Mouse (Mus musculus): ENCODE data around the gene Pde4dip. TPM values are rescaled to one million over a fixed set of nuclear protein-coding genes. Genes with fewer than 3 reads are reported as not detected.
A peak's percentile ranks its signal among the peaks of the same experiment; 100 is the strongest.

Gene Pde4dip
- total RNA-seq, 2 experiments from 2014 or later, result 223 to 235 TPM

DNA sequence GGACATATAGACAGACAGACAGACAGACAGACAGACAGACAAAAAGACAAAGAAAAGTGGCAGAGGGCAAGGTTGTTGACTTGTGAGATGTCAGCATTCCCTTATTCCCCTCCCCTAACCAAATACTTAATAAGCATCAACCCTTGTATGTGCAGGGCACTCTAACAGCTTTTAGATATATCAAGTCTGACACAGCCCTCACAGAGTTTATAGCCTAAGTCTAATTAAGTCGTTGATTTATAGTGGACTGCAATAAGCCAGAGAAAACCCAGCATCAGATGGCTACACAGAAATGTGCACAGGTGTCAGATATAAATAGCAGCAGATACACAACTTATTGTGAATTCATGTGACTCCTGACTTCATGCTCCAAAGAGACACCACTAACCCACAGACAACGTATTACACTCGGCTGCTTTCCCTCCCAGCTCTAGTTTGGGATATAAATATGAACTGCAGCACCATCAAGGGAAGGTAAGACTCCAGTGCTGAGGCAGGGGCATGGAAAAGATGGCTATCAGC is 87.3 kb downstream of the Pde4dip start:
- no peak for DNase-seq

DNA sequence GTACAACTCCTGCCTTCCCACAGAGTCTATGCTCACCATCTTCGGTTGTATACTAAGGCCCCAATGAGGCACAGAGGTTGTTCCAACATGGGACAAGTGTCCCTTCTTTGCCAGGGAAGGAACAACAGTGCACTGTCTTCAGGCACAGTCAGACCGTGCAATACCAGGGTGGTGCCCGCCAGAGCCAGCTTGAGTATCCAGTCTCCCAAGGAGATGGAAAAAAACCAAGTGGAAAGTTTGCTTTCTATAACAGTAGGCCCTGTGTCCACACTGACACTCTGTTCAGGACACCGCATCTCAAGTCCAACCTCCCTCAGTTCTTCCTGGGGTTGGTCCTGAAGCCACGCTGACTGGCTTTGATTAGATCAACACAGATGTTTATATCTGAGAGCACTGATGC is 87.8 kb downstream of the Pde4dip start:
- DNase-seq, result no peak

DNA sequence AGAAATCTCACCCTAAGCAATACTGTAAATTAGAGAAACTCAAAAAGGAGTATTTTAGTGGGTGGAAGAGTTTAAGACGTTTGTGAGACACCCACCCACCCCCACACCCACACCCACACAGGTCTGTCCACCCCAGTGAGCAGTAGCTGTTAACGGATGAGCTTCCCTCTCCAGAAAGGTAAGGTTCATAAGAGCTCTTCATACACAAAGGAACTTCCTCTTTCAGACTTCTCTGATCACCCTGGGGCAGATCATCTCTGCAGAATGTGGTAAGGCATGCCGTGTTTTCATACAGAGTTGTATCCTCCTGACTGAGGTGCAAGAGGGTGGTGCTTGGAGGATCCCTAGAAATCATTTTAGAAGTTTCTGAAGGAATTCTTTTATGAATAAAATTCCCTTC is 88.5 kb downstream of the Pde4dip start:
- no peak for DNase-seq

DNA sequence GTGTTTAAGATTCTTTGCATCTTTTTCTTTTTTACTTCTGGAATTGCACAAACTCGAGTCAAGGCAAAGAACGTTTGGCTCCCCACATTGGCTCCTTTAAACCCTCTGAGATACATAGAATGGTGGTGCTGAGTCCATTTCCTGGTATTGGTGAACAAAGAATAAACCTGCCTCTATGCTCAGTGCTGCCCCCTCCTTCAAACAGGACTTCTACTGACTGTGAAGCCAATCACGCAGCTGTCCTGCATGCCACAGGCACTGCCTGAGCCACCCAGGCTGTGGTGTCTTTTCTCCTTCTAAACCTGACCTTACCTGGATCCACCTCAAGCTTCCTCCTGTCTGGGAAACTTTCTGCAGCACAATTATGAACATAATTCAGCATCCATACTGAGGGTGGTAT is 89.2 kb downstream of the Pde4dip start:
- no peak for DNase-seq

DNA sequence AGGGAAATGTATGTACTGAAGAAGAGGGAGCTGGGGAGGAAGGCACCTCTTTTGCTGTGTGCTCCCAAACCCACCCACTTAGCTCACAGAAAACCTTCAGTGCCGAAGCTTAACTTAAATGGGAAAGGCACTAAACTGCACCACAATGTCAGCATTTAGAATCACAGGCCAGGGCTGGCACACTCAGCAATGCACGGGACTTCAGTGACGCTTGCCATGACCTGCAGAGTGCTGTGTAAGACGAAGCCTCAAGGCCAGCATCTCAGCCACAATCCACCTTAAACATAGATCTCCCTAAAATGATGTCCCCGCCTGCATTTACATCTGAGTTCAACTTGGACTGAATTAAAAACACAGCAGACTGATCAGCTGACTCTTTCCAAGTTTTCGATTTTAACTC is 91.1 kb downstream of the Pde4dip start:
- DNase-seq, result no peak

DNA sequence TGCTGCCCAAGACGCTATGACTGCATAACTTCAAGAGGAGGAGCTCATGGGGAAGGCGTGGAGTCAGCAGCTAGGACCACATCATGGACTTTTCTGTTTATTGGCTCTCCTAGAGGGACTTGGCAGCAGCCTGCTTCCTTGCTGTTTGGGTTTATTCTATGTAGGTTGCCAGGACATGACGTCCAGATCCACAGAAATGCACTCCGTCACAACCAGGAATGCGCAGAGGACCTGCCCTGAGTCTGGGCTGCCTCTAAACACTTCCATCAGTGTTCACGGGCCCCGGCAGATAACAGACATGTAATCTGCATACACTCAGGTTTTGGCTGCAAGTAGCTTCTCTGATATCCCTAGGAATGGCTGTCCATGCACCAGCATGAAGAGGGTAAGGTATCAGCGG is 94.5 kb downstream of the Pde4dip start:
- no peak for DNase-seq

DNA sequence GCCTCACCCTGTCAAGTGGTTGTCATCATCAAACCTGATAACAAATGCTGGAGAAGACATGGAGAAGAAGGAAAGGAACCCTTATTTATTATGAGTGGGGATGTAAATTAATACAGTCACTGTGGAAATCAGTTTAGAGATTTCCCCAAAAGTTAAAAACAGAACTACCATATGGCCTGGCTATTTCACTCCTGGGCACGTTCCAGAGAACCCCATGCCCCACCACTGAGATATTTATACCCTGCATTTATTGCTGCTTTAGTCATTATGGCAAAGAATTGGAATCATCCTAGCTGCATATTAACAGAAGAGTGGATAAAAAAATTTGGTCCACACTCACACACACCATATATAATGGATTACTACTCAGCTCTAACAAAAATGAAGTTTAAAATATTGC is 98.4 kb downstream of the Pde4dip start:
- no peak for DNase-seq

DNA sequence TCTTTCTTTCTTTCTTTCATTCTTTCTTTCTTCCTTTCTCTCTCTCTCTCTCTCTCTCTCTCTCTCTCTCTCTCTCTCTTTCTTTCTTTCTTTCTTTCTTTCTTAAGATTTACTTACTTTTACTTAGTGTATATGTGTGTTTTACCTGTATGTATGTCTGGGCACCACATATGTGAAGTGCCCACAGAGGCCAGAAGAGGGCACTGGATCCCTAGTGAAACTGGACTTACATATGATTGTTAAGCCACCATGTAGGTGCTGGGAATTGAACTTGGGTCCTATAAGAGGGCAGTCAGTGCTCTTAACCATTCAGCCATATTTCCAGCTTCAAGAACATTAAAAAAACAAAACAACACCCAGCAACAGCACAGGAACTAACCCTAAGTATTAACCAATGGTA is 99.2 kb downstream of the Pde4dip start:
- no peak for DNase-seq

DNA sequence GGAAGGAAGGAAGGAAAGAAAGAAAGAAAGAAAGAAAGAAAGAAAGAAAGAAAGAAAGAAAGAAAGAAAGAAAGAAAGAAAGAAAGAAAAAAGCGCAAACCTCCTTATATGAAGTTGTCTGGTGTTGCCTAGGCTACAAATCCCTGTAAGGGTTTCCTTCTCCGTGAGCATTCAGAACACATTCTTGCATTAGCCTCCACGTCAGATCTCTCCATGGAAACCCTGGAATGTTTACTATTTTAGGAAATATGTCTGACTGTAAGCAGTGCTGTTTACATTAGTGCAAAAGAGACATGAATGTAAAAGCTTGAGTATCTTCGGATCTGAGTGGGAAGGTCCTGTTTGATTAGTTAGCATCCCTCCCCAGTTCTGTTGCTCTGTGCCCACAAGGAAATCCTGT is 112.3 kb downstream of the Pde4dip start:
- no peak for DNase-seq

DNA sequence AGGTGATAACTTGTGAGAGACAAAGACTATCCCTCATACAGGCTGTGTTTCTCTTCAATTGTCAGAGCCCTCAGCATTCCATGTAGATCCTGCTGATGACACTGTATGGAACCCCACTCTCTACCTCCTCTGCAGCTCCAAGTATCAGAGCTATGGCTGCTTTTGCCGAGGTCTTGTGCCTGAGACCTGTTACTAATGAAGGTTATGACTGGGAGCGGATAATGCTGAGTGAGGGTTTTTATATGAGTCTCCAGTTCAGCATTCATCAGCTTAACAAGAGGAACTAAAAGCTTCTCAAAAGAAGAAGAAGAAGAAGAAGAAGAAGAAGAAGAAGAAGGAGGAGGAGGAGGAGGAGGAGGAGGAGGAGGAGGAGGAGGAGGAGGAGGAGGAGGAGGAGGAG is 112.8 kb downstream of the Pde4dip start:
- no peak for DNase-seq

DNA sequence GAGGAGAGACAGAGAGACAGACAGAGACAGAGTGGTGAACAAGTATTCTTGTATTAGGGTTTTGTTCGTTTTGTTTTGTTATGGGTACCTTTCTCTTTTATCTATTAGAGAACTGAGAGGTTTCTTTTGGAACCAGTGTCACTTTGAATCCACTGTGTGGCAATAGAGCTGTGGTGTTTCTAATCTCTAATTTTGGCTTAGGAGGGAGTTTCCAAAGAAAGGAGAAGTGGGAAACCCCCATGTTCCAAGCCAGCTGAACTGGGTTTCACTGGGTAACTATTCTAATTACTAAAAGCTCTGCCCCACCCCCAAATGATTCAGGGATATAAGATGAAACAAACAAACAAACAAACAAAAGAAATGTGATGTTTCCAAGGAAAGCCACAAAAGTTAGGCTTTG is 113.6 kb downstream of the Pde4dip start:
- DNase-seq, result no peak

DNA sequence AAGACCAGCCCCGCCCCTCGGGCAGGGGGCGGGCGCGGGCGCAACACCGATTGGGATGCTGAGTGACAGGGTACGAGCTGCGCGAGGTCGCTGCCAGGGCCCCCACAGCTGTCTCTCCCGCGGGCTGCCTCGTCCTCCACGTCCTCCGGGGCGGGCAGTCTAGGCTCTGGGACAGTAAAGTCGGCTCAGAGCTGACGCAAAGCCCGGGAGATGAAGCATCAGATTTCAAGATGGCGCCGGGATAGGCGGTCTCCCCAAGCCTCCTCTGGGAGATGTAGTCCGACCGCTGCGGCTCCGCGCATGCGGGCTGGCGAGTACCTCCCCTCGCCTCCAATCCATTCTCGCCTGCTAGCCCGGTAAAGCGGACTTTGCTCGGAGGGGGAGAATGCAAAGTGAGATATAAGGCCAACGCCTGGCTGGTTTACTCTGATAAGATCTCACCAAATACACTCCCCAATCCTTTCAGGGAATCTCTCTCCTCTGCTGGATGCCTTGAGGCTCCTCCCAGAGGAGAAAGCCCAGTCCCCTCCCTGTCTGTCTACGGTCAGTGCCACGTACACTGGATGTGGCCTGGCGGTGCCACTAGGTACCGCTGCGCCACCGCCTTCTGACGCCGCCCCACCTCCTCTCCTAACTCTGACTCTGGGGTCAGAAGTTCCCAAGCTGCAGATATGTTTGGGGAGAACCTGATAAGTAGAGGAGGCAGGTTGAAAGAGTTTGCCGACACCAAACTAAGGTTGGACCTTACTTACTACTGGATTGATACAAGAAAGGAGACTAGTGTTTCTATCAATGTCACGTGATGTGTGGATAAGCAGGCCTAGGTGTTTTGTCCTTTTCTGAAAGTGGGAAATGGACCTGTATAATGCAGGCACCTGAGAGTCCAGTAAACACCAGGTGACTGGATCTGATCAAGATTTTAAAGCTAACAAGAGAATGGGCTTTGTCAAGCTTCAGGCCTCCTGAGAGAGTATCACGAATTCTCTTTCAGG is 120.4 kb downstream of the Pde4dip start:
- peak; percentile 93 to 94 for DNase-seq

DNA sequence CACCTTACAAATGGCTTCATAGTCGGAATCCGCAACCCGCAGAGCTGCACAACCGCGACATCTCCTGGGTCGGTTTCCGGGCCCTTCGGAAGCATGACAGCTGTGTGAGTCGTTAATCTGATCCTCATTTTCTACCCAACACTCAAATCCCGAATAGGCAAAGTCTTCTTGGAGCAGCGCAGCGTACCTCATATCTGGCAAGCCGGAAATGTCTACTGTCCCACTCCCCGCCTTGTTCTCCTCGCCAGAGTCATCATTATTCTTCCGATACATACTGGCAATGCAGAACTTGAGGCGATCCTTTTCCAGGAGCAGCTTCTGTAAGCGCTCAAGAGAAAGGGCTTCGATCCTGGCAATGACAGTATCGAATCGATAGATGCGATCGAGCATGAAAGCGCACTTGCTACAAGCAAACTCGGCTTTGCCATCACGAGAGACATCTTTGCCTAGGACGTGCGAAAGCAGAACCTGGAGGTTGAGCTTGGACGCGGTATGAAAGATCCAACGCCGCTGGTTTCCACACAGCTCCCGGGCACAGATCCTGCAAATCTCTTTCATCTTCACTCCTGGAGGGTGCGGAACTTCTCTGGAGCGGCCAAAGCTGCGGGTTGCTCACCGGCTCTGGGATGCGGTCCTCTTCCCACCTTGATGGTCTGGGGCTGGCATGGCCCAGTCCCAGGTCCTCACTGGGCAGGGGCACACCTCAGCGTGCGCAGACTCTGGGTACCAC is 121.3 kb downstream of the Pde4dip start:
- DNase-seq, result peak in 1 of 2 experiments; percentile 21

DNA sequence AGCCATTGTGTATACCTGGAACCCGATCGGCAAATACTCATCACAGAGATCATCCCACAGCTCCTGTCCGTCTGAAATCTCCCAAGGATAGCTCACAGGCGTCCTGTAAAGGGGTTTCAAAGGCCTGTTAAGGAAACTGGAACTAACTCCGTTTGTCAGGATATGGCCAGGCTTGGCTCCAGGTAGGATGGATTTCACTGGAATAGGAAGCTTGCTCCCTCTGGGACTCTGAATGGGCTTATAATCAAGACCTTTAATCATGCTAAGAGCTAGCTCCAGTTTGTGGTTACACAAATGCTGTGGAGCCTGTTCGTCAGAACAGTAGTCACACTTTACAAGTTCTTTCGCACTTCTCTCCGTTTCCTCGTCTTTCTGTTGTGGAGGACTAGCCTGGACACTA is 122.0 kb downstream of the Pde4dip start:
- DNase-seq, result no peak

DNA sequence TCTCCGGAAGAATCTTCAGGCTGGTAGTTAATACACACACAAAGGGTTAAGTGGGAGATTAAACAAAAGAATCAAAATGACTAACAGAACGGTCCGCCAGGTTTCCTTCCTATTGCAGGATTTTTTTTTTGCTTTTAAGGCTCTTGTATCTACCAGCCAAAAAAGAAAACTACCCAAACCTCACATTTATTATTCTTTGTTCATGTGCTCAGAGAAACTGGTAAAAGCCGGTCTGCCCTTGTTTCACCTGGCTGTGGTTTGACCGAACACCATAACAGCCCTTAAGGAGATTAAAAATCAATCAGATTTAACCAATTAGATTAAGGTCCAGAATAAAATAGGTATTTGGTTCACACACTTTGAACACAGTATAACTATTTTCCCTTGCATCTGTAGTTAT is 124.4 kb downstream of the Pde4dip start:
- no peak for DNase-seq

DNA sequence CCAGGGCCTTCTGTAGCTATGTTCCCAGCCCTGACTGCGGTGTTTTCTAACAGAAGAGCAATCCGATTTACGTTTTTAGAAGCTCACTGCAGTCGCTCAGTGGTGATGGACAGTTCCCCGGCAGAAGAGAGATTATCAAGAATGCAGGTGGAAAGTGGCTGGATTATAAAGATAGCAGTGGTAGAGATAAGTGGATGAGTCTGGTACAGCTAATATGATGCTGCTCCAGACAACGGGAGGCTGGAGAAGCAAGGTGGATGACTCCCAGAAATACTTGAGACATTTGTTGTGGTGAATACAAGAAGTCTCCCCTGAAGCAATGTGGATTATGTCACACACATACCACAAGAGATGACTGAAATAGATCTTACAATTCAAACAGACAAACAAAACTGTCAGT is 126.6 kb downstream of the Pde4dip start:
- DNase-seq, result no peak

DNA sequence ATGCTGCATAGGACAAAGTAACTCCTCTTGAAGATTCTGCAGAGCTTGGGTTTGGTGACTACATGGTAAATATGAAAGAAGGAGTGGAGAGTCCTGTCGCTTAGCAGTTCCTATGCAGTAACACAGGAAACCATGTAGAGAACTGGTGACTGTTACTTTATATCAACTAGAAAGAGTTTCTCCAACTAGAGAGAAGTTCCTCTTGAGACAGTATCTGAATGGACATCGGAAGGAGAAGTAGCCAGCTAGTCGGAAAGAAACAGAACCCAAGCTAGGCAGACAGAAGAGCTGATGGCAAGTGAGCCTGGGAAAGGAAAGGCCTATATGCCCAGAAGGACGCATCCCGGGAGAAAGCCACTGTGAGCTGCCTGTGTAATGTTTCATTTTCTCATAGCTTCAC is 127.3 kb downstream of the Pde4dip start:
- DNase-seq, result no peak

DNA sequence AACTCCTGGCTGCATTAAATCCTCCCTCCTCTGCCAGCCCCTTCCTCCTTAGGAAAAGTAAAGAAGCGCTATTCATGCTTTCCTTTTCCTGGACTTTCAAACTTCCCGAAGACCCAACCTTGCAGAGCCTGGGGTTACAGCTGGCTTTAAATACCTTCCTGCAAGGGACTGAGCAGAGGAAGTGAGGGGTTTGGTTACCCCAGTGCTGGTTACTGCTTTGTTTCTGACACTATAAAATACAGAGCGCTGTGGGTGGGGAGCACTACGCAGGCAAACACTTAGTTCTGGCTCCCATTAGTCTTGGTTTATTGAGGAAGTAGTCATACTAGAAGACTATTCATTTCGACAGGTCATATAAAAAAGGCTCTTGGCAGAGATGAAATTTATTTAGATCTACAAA is 128.7 kb downstream of the Pde4dip start:
- DNase-seq, result no peak

DNA sequence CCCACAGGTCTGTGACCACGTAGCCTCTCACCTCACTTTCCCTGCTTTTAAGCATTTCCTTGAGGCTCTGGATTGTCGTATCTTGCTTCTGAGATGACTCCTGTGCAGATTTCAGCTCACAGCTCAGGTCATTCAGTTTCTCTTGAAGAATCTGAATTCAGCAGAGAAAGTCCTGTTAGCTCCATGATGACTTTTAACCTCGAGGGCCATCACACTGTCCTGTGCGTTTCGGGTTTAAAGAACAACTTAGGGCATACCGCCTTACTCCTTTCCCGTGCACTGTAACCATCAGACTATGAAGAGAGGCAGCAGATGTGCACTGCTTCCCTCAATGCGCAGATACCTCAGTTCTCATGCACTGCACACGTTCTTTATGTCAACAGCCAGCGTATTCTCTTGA is 131.0 kb downstream of the Pde4dip start:
- DNase-seq, result no peak

DNA sequence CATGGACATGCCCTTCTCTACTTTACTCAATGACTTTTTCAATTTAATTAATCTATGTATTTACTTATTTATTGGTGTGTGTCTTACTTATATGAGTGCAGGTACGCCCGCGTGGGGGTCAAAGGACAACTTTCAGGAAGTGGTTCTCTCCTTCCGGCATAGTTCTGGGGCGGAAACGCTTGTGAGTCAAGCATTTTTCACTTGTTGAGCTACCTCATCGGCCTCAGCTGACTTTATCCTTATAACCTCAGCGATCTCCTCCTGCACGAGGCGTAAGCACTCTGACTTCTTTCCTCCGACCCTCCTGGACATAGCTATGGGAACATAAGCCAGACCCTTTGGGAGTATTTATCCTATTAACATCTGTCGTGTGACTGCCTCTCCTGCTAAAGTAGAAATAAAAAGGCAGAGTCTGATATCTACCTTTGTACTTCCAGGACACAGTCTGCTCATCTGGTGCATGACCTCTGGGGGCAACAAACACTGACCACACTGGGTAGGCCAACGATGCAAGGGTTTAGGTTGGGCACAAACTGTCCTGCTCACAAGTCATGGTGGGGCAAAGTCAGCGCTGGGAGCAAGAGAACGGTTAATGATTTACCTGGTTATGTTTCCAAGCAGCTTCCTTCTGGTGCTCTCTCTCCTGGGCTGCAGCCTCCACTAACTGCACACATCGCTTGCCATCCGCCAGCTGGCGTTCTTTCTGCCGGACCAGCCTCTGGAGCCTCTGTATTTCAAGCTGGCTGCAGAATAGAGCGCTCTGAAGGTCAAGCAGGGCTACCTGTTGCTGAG is 132.0 kb downstream of the Pde4dip start:
- DNase-seq, result no peak

DNA sequence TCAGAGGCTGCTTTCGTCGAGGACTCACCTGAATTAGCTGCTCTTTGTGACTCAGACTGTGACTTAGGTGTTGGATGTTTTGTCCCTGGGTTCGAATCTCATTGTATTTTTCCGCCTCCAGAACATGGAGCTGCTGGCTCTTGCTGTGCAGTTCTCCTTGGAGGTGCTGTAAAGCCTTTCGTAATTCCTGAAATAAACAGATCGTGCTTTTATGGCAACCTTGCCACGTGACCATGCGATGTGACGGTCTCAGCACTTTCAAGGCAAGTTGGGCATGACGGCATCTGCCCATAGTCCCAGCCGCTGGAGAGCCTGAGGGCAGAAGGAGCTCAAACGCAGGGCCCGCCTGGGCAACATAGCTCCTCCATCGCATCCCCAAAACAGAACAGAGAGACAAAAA is 133.1 kb downstream of the Pde4dip start:
- no peak for DNase-seq

DNA sequence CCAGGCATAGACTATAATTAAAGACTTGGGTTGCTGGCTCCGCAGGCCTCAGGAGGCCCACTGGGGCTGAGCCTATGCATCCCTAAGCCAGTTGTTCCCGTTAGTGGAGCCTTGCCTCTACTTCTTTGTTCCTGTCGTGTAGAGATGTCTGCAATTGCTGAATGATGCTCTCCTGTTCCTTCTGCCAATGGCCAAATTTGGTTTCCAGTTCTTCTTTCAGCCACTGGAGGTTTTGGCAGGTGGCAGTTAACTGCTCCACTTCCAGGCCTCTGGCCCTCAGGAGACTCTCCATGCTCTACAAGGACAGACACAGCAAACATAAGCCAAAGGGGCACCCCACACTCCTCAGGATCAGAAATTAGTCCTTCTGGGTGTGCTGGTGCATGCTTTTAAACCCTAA is 135.6 kb downstream of the Pde4dip start:
- no peak for DNase-seq

DNA sequence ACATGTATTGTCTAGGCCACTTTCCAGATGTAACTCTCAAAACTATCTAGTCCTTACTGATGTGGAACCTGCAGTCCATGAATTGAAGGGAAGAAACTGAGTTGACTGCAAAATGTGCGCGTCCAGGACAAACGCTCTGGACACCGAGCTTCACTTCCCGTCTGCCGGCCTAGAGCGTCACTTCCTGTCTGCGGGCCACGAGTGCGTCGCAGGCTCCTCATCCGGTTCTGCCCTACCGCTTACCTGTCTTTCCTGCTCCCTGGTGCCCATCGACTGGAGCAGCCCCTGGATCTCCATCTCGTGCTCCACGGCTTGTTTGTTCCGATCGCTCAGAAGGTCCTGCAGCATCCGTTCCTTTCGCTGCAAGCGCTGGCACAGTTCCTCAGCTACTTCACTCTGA is 136.9 kb downstream of the Pde4dip start:
- DNase-seq, result no peak

Data from layer of hippocampus, postnatal 36 days (tissue).